Mouse (Mus musculus) large intestine, adult 2 months (tissue): ENCODE results near the gene Rad21l. TPM values are rescaled to one million over a fixed set of nuclear protein-coding genes. Genes with fewer than 3 reads are reported as not detected.
"Not testable (repeated sequence)": the region's sequence is repeated elsewhere in the genome, so short reads cannot be mapped to it uniquely, and the experiment has no call there.

ENCODE experiments used
- DNase-seq: peaks from one replicate; pipeline ENCODE4 v3.0.0-alpha.2; 2012; ENCODE audit warnings: low read depth, low spot score
- WGBS: fragments of 180-500 bp; shearing (Covaris S2); methylation state at CpG from one replicate; pipeline ENCODE4 v1.1.7; 2018; 5-methylcytosine and 5-hydroxymethylcytosine counted together
- polyA plus RNA-seq: library from polyadenylated mRNA; depleted of rRNA; stranded (reverse); fragments of >200 nt; gene quantifications from 2 replicates; pipeline ENCODE4 v1.2.3, GENCODE M21; 2012; rRNA removed

Gene Rad21l
- polyA plus RNA-seq, 1 experiment, result not detected

DNA sequence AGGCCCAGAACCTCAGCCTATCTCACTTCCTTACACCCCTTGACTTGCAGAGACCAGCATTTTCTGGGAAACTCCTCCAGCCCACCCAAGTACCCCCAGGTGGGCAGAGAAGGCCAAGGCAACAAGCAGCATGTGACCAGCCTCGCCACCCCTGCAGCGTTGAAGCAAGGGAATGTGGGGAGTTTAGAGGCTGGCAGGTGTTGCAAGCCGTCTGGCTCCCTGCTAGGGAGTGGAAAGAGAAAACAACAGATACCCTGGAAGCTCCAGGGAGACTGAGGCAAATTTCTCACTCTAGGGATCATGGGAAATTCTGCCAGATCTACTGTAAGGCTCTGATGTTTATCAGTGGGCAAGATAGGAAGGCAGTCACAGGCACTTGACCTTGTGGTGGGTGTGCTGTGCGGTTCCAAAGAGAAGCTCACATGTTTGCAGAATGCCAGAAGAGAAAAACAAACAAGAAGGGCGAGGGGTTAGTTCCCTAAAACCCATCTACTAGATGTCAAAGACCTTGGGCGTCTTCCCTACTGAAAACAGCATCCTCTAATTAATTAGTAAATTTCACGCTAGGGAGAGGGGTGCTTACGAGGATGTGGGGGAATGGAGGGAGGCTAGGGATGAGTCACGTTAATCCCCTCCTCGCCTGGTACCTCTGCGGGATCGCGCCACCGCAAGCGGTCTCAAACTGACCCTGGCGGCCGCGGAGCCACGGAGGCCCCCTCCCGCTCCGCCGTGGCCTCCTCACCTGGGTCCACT is 36.8 kb downstream of the Rad21l start:
- WGBS, result 7% methylated on average over 22 of the region's 22 CpGs
- no peak for DNase-seq

DNA sequence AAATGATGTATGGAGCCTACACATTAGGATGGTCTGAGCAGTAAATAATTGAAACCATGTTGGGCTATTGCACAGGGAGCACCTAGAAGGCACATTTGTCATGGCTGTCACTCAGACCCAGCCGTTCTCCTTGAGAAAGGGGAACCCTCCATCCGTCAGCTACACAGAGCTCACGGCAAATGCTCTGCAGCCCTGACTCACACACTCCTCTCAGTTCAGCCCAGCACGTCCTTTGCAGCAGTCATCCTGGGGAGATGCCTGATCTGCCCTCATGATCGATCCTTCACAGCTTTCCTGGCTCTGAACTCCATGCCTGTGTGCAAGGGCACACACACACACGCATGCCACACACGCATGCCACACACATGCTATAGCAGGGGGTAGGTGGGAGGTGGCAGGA is 39.0 kb downstream of the Rad21l start:
- no peak for DNase-seq
- 89% methylated on average over 7 of the region's 7 CpGs for WGBS

DNA sequence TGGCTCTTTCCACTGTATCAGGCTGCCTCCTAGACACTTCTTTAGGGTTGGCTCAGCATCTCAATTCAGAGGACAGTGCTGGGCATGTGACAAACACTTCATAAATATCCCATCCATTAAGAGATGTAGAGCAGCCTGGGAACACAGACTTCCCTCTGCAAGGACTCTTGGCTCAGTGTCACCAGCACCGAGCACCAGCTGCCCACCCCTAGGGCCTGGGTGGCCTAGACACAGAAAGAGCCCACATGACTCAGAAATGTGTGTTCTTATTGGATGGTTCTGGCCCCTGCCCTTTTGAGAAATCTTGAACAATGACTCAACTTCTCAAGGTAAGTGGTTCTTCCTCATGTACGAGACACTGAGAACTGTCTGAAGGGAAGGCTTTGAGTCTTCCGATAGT is 40.3 kb downstream of the Rad21l start:
- no peak for DNase-seq

DNA sequence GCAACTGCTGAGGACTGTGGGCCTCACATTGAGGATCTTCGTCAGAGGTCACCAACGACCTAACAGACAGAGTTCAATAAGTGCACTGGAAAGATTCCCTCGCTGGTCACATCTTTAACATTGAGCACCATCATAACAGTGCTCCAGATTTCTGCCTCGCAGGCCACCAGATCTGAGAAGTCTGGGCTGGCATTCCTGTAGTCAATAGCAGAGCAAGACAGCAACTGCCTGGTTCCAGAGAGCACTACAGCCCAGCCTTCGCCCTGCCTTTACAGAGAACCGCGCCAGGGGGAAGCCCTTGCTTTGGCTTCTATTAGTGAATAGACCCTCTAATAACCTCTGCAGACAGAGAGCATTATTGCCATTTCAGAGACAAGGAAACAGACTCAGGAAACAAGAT is 42.0 kb downstream of the Rad21l start:
- no peak for DNase-seq
- WGBS, result 89% methylated on average over 7 of the region's 7 CpGs

More for the DNA sequence above, 40.3 kb downstream of the Rad21l start:
- 77% methylated on average over 3 of the region's 3 CpGs for WGBS

DNA sequence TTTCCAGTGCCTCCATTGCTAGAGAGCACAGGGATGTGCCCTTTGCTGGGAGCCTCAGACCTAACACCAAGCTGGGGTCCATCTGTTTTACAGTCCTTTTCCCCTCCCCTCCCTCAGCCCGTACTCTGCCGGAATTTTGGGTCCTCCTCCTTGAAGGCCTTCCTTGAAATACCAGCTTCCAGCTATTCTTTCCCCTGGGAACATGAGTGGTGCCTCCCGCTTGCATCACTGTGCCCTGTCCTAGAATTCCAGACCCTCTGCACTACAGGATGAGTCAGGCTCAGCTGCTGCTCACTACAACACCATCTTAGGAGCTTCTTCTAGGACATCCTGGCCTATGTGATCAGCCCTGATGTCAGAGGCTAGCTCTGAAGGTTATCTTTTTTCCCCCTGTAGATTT is 44.6 kb downstream of the Rad21l start:
- no peak for DNase-seq
- WGBS, result 61% methylated on average over 3 of the region's 3 CpGs

DNA sequence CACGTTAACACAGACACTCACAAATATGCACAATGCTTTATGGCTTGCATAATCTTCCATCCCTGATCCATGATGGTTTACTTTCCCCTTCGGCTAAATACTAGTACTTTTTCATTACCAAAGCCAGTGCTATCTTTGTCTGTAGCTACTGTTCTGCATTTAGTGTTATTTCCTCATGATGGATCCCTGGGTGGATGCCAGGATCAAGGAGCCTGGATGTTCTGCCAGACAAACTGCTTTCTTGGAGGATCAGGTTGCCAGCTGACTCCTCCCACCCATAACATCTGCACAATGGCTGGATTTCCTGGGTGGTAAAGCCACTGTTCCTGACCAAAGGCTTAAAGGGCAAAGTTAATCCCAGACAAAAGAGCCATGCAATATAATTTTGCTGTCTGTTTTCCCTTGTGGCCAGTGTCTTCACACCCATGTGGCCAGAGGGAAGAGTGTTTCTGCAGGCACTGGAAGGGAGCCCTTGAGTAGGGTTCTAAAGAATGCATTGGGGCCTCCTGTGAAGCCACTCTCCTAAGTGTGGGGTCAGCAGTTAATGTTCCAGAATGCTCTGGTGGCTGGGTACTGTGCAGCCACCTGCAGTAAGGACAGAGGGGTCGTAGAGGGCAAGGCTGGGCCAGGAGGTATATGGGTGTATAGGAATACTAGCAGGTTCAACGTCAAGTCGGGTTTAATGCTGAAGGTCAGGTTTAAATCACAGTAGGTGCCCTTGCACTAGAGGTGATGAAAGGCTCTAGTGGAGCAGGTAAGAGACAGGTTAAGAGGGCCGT is 51.6 kb downstream of the Rad21l start:
- 46% methylated on average over 6 of the region's 6 CpGs for WGBS
- DNase-seq, result peak; percentile 48

DNA sequence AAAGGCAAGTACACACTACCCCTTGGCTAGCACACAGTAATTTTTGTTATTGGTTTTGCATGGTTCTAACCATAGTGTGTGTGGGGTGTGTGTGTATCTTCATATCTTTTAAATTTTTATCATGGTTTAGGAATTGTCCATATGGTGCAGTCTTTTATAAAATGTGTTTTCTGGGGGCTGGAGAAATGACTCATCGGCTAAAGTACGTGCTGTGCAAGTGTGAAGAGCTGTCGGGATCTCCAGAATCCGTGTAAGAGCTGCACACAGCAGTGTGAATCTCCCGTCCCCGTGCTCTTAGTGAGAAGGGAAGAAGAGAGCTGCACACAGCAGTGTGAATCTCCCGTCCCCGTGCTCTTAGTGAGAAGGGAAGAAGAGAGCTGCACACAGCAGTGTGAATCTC is 52.6 kb downstream of the Rad21l start:
- WGBS, result 66% methylated on average over 8 of the region's 8 CpGs
- DNase-seq, result not testable (repeated sequence)

DNA sequence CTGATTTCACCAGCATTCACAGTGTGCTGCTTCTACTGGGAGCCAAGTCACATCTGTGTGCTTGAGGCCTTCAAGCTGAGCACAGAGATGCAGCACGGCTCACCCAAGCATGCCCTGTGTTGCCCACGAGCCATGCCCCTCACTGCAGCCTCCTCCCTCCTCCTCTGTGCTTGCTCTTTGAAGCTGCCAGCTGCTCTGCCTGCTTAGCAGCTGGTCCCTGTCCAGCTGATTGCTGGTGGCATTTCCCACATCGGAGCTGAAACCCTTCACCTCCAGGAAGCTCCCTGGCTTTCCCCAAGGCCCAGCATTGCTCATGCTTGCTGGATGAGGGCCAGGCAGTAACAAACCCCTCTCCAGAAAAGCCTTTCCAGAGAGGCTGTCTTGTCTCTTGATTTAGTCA is 58.4 kb downstream of the Rad21l start:
- 21% methylated on average over 3 of the region's 3 CpGs for WGBS
- no peak for DNase-seq

DNA sequence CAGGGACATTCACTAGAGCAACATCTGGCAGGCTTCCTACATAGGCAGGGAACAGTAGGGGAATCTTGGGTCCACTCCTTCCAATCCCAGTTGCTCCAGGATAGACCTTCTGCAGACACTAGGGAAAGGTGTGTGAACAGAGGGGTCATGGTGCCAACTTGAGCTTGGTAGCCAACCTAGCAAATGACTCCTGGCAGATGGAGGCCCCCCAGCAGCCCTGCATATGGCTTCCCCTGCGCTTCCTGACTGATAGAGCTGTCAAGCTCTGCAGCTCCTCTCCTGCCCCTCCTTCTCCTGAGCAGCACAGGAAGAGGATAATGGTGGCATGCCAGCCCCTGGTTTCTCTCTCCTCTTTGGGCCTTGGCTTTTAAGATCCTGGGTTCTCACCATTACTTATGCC is 59.9 kb downstream of the Rad21l start:
- 78% methylated on average over 1 of the region's 1 CpGs for WGBS
- no peak for DNase-seq

DNA sequence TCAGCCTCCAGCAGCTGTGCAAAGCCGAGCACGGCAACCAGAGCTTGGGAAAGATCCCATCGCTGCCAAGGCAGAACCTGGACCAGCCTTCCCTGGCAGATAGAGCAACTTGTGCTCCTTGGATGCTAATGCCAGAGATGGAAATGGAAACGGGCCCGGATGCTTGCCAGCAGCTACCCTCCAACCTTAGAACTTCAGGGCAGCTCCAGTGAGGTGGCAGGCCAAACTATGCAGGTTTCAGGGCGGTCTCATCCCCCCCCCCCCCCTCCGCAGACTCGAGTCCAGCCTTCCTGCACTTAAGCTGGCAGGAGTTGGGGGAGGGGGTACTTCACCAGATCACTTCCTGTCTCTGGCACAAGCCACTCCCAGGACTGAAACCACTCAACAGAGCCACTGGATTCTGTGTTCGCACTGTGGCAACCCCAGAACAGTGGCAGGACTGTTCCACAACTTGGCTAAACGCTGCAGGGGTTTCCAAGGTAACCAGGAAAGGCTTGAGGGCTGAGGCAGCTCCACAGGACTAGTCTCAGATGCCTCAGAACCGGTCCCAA is 62.8 kb downstream of the Rad21l start:
- DNase-seq, result no peak

DNA sequence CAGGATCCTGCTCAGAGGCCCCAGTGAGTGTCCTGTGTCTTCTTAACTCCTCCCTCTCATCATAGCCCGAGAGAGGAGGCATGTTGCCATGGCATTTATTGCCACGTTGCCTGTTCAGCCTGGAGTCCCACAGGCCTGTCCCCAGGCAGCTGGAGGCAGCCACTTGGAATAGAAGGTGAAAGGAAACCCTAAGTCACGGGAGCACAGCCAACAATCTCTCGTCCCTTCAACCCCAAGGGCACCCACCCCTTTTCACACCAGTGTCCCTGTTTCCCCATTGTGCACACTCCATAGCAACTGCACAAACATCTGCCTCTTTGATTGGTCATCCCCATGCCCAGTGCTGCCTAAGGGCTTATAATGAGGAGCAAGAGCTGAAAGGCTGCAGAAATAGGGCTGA is 64.7 kb downstream of the Rad21l start:
- 31% methylated on average over 4 of the region's 4 CpGs for WGBS
- no peak for DNase-seq

More for the DNA sequence above, 62.8 kb downstream of the Rad21l start:
- WGBS, result 44% methylated on average over 11 of the region's 11 CpGs

DNA sequence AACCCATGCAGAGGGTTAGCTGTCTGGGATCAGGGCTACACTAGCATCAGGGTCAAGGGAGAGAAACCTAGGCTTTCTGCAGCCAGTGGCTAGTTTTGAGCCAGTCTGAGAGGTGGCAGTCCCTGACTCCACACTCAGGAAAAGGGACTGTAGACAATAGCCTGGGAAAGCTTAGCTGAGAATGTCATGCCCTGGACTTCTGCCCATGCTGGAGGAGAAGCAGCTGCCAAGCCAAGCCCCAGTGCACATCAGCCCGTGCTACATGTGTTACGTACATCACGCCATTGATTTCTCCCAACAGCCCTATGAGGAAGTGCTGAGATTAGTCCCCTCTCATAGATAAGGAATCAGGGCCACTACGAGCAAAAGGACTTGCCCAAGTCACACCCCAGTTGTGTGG is 66.2 kb downstream of the Rad21l start:
- DNase-seq, result no peak
- 27% methylated on average over 4 of the region's 4 CpGs for WGBS

DNA sequence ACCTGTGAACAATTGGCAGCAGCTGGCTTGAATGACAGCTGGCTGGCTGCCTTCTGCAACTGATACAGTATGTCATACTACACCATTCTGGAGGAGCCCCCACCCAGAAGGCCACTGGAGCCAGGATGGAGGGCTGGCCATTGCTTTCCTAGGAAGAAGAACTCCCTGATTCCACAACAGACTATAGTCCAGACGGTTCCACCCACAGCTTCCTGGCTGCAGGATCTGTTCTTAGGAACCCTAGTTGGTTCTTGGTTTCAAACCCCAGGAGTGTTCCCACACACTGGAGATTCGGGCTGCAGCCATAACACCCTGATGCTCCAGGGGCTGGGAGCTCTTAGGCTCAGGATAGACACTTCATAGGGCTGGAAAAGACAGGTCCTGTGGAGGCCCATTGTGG is 70.3 kb downstream of the Rad21l start:
- WGBS, result 81% methylated on average over 2 of the region's 2 CpGs
- DNase-seq, result no peak

Other genes starting within 250 kb of the Rad21l start
- not detected in 2 replicates for gene 4921509C19Rik, start 192.4 kb downstream of the Rad21l start, polyA plus RNA-seq
- gene Nsfl1c, start 174.4 kb downstream of the Rad21l start, polyA plus RNA-seq, result 45.3 and 55.3 TPM in 2 replicates
- gene Fkbp1a, start 126.0 kb downstream of the Rad21l start, polyA plus RNA-seq, result 82.7 and 98.9 TPM in 2 replicates
- gene Sdcbp2, start 95.9 kb downstream of the Rad21l start, polyA plus RNA-seq, result 157 and 170 TPM in 2 replicates
- 12.5 and 14.0 TPM in 2 replicates for gene Snph, start 35.9 kb downstream of the Rad21l start, polyA plus RNA-seq
- gene Tmem74b, start 33.5 kb upstream of the Rad21l start, polyA plus RNA-seq, result 0.22 and 0.36 TPM in 2 replicates
- 35.9 and 39.1 TPM in 2 replicates for gene Psmf1, start 75.7 kb upstream of the Rad21l start, polyA plus RNA-seq
- not detected in 2 replicates for gene Rspo4, start 174.4 kb upstream of the Rad21l start, polyA plus RNA-seq
- gene Angpt4, start 242.7 kb upstream of the Rad21l start, polyA plus RNA-seq, result 0.32 and 0.49 TPM in 2 replicates